Mouse (Mus musculus): ENCODE data around the gene Tk1.
"Not testable (repeated sequence)": the region's sequence is repeated elsewhere in the genome, so short reads cannot be mapped to it uniquely, and the experiment has no call there.

The Tk1 gene

GRCm38 (mm10) chr11:117846640-117847039 lies 20.7 kb upstream of the Tk1 start:
- DNase-seq (ENCODE audit: low spot score), result no peak

GRCm38 (mm10) chr11:117845651-117846050 lies 19.8 kb upstream of the Tk1 start:
- no peak for DNase-seq (ENCODE audit: low spot score)

DNA sequence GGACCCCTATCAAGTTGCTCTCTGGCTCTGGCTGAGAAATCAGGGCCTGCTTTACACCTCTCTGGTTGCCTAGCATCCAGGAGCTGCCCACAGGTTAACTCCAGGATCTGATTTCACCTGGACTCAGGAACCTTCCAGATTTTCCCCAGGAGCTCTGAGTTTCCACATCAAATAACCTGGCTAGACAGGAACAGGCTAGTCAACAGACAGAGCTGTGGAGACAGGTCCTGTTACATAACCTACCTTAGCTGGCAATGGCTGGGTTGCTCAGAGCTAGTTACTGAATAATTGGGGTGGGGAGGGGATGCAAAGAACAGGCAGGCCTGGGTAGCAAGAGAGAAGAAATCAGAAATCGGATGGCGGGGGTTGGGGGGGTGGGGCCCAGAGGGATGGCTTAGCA lies 19.1 kb upstream of the Tk1 start:
- DNase-seq (ENCODE audit: low spot score), result no peak

- DNase-seq (ENCODE audit: low spot score), result no peak
Measured at GRCm38 (mm10) chr11:117843434-117843833, 17.5 kb upstream of the Tk1 start.

DNA sequence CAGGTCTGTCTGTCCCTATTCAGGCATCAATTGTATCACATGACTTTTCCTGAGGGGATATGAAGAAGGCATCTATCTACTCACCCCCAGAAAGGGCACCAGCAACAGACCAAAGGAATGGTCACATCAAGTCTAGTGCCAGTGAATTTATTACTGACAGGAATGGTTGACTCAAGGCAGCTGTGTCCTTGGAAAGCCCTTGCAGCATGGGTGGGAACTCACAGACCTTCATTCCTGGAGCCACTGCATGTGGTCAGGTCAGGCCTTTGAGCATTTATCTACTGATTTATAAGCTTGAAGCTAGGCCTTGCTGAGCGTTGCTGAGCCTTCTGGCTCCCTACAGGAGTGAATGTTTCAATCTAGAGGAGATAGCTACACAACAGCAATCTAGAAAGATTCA lies 15.0 kb upstream of the Tk1 start:
- DNase-seq (ENCODE audit: low spot score), result no peak

- no peak for DNase-seq (ENCODE audit: low spot score)
Measured at GRCm38 (mm10) chr11:117839021-117839420, 13.1 kb upstream of the Tk1 start.

DNA sequence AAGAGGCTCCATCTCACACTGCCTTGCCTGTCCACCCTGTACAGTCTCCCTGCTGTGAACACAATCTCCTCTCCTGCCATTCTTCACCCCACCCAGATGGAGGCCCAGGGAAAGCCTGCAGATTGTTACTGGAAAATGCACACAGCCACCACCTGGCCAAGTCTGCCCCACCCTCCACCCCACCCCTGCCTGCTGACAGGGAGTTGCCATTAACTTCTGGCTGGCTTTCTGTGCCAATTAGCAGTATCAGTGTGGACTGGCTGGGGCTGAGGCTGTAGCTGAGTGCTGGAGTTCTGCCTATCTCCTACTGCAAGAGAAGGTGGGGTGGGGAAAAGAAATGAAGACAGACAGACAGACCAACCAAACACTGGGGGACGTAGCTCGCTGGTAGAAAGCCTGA lies 12.7 kb upstream of the Tk1 start:
- no peak for DNase-seq (ENCODE audit: low spot score)

DNA sequence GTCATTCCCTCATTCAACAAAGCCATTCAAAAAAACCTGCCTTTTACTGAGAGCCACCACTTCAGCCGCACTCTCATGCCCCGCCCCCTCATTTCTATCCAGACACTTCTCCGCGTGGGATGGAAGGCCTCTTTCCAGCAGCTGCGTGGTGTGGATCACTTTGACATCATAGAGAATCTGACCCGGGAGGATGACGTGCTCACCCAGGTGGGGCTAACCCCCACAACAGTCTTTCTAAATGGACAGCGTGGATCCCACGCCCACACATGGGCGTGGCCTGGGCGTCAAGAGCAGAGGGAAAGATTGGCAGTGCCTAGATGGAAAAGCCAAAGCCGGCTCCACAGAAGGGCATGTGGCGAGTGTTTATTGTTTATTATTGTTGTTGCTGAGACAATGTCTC lies 10.4 kb upstream of the Tk1 start:
- no peak for DNase-seq (ENCODE audit: low spot score)

DNA sequence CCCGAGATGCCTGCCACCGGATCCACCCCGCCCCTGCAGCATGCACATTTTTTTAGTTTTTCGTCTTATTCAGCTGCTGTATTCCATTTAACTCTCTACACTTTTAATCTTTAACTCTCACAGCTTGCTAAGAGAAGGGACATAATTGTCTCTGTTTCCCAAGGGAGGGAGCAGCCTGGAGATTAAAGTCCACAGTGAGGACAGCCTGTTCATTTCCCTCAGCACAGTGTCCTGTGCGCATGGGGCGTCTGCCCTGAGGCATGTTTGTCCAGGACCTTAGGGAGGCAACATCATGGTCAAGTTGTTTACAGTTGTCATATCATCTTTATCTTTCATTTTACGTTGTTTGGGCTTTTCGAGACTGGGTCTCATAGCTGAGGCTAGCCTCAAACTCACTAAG lies 8.2 kb upstream of the Tk1 start:
- no peak for DNase-seq (ENCODE audit: low spot score)

DNA sequence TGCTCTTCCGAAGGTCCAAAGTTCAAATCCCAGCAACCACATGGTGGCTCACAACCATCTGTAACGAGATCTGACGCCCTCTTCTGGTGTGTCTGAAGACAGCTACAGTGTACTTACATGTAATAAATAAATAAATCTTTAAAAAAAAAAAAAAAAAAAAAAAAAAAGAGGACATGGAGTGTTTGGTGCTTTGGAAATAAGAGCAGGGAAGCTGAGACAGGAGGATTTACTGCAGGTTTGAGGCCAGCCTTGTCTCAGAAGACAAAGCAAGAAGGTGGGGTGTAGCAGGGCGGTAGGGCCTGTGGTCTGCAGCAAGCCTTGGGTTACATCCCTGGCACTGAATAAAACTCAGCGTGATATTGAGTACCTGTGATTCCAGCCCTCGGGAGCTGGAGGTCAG lies 7.6 kb upstream of the Tk1 start:
- DNase-seq (ENCODE audit: low spot score), result not testable (repeated sequence)

DNA sequence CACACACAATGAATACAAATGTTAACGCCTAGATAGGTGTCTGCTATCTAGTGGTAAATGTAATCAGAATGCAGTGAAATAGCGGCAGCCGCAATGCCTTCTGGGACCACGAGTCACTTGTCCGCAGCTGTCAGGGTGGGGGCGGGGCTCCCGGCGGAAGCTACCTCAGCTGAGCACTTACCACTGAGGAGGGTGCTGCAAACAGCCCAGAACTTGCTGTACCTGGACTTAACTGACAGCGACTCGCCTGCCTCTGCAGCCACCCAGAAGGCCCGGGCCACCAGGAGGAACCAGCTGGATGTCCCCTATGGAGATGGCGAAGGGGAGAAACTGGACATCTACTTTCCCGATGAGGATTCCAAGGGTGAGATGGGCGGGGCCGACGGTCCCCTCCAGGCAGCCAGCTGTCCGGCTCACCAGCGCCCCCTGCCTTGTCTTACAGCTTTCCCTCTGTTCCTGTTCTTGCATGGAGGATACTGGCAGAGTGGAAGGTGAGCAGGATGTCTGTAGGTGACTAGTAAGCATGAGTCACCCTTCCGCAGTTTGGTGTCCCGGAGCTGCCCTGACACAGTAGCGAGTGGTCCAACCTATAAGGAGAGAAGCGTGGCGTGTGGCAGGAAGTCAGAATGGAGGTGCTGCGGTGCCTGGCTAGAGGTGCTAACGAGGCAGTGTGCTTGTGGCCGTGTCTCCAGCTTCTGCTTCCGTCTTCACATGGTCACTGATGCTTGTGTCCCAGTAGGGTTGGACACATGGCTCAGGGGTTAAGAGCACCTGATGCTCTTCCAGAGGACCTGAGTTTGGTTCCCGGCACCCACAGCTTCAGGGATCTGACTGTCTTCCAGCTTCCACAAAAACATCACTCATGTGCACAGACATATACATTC lies 6.4 kb upstream of the Tk1 start:
- peak; percentile 73 for DNase-seq (ENCODE audit: low spot score)

DNA sequence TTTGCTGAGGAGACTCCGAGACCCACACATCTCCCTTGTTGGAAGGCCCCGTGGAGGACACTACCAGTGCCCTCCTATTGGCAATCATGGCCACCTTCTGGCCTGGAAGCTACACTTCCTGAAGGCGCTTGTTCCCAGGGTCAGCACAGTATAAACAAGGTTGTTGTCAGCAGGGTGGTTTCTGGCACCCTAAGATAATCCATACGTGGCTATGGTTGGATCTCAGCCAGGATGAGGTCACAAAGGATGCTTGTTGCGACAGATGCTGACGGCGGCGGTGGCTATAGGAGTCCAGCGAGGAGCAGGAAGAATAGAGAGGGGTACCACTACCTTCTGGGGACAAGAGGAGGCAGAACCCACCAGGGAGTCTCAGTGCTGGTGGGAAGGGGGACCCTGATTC lies 4.5 kb upstream of the Tk1 start:
- no peak for DNase-seq (ENCODE audit: low spot score)

DNA sequence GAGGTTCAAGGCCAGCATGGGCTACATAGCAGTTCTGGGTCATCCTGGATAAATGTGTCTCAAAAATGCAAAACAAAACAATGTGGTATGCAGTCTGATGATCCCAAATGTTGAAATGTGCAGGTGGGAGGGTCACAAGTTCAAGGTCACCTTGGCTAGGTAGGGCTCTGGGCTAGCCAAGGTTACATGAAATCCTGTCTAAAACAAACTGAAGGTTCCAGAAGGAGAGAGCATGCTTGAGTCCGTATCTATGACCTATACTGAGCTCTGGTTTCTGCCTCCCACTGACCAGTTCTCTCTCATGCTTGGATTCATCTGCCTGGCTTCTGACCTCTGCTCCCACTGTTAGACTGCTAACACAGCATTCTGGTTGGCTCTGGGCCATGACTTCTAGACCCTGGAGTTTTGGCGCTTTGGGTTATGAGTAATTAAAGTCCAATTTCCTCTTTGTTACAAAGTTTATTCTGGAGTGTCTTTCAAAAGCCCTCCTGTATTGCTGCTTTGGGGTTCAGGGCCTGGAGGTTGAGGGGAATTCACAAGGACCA lies 3.9 kb upstream of the Tk1 start:
- DNase-seq (ENCODE audit: low spot score), result no peak

DNA sequence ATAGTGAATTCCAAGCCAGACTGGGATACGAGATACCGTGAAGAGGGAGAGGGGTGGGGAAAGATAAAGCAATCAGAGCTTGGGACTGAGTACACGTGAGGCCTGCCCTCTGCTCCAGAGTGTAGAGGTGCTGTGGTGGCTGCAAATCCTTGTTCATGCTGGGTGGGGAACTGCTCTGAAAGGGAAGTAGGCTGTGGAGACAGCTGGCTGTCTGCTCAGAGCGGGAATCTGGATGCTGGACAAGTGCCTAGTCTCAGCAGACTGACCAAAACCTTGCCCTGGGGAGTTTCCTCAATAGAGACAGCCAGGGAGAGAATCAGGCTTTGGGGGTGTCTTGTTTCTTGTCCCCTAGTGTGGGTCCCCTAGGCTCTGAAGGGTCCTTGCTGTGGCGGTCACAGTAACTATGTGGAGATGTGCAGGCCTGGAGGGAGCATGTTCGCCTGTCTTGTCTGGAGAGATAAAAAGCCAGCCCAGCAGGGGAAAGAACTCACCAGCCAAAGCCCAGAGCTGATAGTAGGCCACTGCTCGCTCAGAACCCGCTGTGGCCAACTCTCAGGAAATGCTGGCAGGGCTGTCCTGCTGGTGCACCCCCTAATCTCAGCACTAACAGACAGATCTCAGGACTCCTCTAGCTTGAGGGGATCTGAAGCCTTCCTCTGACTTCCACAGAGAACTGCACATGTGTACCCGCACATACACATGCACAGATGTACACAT lies 3.2 kb upstream of the Tk1 start:
- no peak for DNase-seq (ENCODE audit: low spot score)

DNA sequence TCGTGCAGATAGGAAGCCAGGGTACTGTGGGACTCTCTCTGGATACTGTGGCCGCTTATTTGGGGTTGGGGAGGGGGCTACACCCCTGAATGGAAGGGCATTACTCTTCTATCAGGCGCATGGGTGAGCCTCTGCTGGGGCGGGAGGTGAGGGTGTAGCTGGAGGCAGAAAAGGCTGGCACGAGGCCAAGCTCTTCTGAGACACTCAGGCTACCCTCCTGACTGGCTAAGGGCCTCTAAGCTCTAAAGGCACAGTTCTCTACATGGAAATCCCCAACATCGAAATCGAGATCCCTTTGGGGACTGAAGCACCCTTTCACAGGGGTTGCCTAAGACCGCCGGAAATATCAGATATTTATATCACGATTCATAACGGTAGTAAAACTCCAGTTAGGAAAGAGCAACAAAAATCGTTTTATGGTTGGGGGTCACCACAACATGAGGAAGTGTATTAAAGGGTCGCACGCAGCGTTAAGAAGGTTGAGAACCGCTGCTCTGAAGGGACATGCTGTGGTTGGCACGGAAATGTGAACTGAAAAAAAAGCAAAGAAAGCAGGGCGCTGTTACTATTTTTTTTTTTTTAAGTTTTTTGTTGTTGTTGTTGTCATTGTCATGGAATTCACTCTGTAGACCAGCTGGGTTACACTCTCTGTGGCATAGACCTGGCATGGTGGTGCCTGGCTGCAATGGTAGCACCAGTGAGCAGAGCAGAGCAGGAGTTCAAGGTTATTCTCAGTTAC lies 2.4 kb upstream of the Tk1 start:
- no peak for DNase-seq (ENCODE audit: low spot score)

GRCm38 (mm10) chr11:117827386-117827785 lies 1.5 kb upstream of the Tk1 start:
- DNase-seq (ENCODE audit: low spot score), result no peak

DNA sequence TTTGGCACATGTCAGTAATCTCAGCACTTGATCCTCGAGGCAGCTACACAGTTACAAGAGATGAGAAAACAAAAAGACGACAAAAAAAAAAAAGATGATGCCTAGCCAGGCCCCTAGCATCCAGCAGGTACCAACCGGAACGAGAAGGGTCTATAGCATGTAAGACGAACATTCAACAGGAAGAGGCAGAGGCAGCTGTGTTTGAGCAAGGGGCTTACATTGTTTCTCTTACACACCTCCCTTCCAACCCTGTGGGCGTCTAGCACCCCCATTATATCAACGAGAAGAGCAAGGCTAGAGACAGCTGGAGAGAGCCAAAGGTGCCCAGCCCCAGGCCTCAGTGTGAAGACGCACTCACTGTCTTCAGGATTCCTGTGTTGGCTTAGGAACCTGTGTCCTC lies 1.0 kb upstream of the Tk1 start:
- no peak for DNase-seq (ENCODE audit: low spot score)

GRCm38 (mm10) chr11:117826164-117826563 lies 272 bp upstream of the Tk1 start:
- peak; percentile 24 for DNase-seq (ENCODE audit: low spot score)

DNA sequence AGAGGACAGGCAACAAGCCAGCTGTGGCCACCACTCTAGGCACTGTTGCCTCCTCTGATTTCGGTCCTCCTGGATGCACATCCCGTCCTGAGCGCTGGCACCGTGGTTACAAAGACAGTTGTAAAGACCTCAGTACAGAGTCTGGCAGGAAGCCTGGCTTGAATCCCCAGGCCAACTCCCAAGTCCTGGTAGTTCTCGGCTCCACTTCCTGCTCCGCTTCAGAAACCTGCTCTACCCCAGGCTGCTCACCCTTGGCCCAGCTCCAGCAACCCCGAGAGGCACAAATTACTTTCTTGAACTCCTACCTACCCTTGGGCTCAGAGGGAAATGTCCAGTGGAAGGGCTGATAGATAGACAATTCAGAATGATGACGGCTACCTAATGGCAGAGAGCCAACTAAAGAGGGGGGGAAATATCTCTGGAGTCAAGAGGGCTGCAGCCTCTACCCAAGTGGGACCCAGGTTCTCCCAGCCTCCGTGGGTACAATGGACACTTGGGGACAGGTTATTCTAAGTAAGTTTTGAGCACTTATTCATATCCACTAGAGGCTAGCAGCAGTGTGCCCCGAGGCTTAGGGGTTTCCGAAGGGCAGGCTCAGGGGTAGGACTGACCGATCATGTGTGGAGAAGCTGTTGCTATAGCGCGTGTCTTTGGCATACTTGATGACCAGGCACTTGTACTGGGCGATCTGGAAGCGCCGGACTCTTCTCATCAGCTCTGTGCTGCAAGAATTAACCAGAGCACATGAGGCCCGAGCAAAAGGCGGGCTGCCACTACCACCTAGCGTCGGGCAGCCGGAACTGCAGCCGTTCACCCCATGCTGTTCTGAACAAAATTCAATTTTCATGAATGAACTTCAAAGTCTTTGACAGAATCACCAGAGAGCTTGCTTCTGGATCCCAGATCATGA lies 1.6 kb downstream of the Tk1 start:
- DNase-seq (ENCODE audit: low spot score), result peak; percentile 68

DNA sequence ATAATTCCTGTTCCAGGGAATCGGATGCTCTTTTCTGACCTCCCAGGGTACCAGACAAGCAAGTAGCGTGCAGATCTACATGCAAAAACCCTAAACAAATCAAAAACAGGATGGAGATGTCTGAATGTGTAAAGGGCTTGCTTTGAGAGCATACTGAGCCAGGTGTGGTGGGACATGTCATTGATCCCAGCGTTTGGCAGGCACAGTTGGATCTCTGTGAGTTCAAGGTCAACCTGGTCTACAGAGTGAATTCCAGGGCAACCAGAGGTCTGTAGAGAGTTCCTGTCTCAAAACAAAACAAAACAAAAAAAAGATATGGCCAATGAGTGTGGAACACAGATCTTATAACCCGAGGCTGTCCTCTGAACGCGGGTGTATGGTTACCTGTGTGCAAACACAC lies 2.5 kb downstream of the Tk1 start:
- no peak for DNase-seq (ENCODE audit: low spot score)

- DNase-seq (ENCODE audit: low spot score), result peak; percentile 40
Measured at GRCm38 (mm10) chr11:117822728-117823241, 3.1 kb downstream of the Tk1 start.

Measured in urinary bladder, postnatal 25 days (tissue).